Mouse (Mus musculus): Measurements from ENCODE around the gene Itga6.

DNA sequence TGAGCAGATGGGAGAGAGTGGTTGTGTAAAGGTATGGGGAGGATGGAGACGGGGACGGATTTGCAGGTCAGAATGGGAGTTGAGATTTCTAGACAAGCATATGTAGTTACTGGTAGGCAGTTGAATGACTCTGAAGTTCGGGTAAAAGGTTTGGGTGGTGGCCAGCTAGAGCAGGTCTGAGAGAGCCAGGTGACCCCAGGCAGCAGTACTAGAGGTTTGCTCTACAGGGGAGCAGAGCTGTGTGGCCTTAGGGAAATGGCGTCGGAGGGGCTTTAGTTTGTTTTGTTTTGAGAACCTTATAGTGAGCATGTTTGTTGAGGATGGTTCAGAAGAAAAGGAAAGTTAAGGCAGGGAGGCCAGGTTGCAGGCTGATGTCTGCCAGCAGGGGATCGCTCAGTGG is 51.4 kb downstream of the Itga6 start:
- no peak for TF ChIP-seq GATA1 (IDR thresholded peaks at IDR 0.05; ENCODE audit: low read length)
- no peak for TF ChIP-seq TAL1 (IDR thresholded peaks at IDR 0.05; ENCODE audit: low read length)
